Mouse (Mus musculus) liver, adult 2 months (tissue): ENCODE data around the gene Setd6.

Experiments used
- CTCF ChIP-seq: fragments of 200-500 bp; IDR thresholded peaks from 2 replicates; pipeline ENCODE4 v1.5.1; 2011; ENCODE audit warnings: low read depth, low read length, control low read depth
- POLR2A ChIP-seq: fragments of 200-500 bp; IDR thresholded peaks from 2 replicates; pipeline ENCODE4 v1.6.1; 2011; ENCODE audit warnings: low read length, control low read depth; ENCODE audit not compliant: insufficient read depth; ENCODE audit errors: extremely low read depth

GRCm38 (mm10) chr8:95711029-95711428 lies 4.7 kb upstream of the Setd6 start:
- TF ChIP-seq CTCF (no peak), POLR2A (no peak)
